ENCODE assay signal across 15 mouse cellular contexts in genomic region chr17:15182105-15182504, GRCm38 (mm10).
DNase-seq lines count a peak whose midpoint lies in the region; ATAC-seq and TF ChIP-seq lines count a peak whose summit lies in the region.
"Had no signal": no experiment of that assay in that cellular context is flagged by ENCODE, and none has a peak within 500 bp of the region (broad histone marks: within the 10 kb centered on the region; RNA-seq: fewer than 3 reads in every experiment).

No protein-coding gene starts in this region.

- 6% methylated on average over 4 of the region's 4 CpGs for WGBS in hindbrain, embryonic 16.5 days
- 11% methylated on average over 4 of the region's 4 CpGs for WGBS in midbrain, postnatal 0 days

- peaks cover 10% of the 10 kb centered on the region for H3K4me1 ChIP-seq in hindbrain, embryonic 16.5 days (ENCODE audit: control insufficient read depth, insufficient read depth, low read depth, low read length)
- peaks cover 2% of the 10 kb centered on the region; the same call in 1 of the 2 replicates for H3K4me1 ChIP-seq in midbrain, postnatal 0 days (ENCODE audit: insufficient read depth, low read length)
- H3K4me1 ChIP-seq: limb, embryonic 15.5 days had no signal

- H3K27me3 ChIP-seq in hindbrain, embryonic 16.5 days (replicated peaks; ENCODE audit: control insufficient read depth, insufficient read depth, low read length) = no peaks in the 10 kb centered on the region
- H3K27me3 ChIP-seq in midbrain, postnatal 0 days (ENCODE audit: insufficient read depth, low read length) = no peaks in the 10 kb centered on the region
- H3K27me3 ChIP-seq: limb, embryonic 15.5 days had no signal

- peak; percentile 86 for DNase-seq in R1 (ENCODE audit: low read depth, low spot score)
- DNase-seq in brain, embryonic 14.5 days (ENCODE audit: low read depth) = peak; percentile 78
- DNase-seq in midbrain, postnatal 0 days (ENCODE audit: low spot score) = peak; percentile 57
- DNase-seq in gastrocnemius, adult 18-20 months (ENCODE audit: low spot score) = no peak
- DNase-seq in embryo, embryonic 11 days = no peak
- DNase-seq: adrenal gland, postnatal 10 days; cerebellum, adult 11 months; heart, adult 2 months; lung, adult 18-20 months had no signal

- H3K4me3 ChIP-seq in hindbrain, embryonic 16.5 days (ENCODE audit: low read length) = no peak overlapping the region
- H3K4me3 ChIP-seq in midbrain, postnatal 0 days (ENCODE audit: low read depth, low read length) = no peak overlapping the region
- H3K4me3 ChIP-seq: heart, adult 2 months; kidney, embryonic 15.5 days; limb, embryonic 15.5 days had no signal

- no peaks in the 10 kb centered on the region for H3K36me3 ChIP-seq in hindbrain, embryonic 16.5 days (ENCODE audit: control insufficient read depth, insufficient read depth, low read length)
- no peaks in the 10 kb centered on the region for H3K36me3 ChIP-seq in midbrain, postnatal 0 days (ENCODE audit: insufficient read depth, low read length)
- H3K36me3 ChIP-seq: kidney, embryonic 15.5 days; limb, embryonic 15.5 days had no signal

- H3K27ac ChIP-seq in hindbrain, embryonic 16.5 days (ENCODE audit: low read depth, low read length) = 0 out of 2 replicates have a peak overlapping the region, but pooled peaks have one; percentile 8
- no peak overlapping the region for H3K27ac ChIP-seq in midbrain, postnatal 0 days (ENCODE audit: low read depth, low read length)
- H3K27ac ChIP-seq: heart, adult 2 months; kidney, embryonic 15.5 days; limb, embryonic 15.5 days; macrophage had no signal

- no peaks in the 10 kb centered on the region for H3K9me3 ChIP-seq in hindbrain, embryonic 16.5 days (ENCODE audit: control insufficient read depth, low read length)
- no peaks in the 10 kb centered on the region for H3K9me3 ChIP-seq in midbrain, postnatal 0 days (ENCODE audit: low read length)
- H3K9me3 ChIP-seq: kidney, embryonic 15.5 days; limb, embryonic 15.5 days had no signal

- no peak overlapping the region for H3K4me2 ChIP-seq in hindbrain, embryonic 16.5 days (ENCODE audit: low read length)
- no peak overlapping the region for H3K4me2 ChIP-seq in midbrain, postnatal 0 days (ENCODE audit: low read depth, low read length, poor library complexity, severe bottlenecking)
- H3K4me2 ChIP-seq: kidney, embryonic 15.5 days; limb, embryonic 15.5 days had no signal

- no peak for TF ChIP-seq CTCF in brain, embryonic 14.5 days (IDR thresholded peaks at IDR 0.05; ENCODE audit: borderline replicate concordance, extremely low read depth, insufficient read depth, insufficient read length)
- no peak for TF ChIP-seq CTCF in midbrain, postnatal 0 days (IDR thresholded peaks at IDR 0.05)

- H3K9ac ChIP-seq in hindbrain, embryonic 16.5 days (ENCODE audit: low read depth, low read length) = no peak overlapping the region
- H3K9ac ChIP-seq in midbrain, postnatal 0 days (replicated peaks; ENCODE audit: low read length, poor library complexity, severe bottlenecking) = no peak overlapping the region
- H3K9ac ChIP-seq: kidney, embryonic 15.5 days; limb, embryonic 15.5 days had no signal

- peak; percentile 55 for ATAC-seq in hindbrain, embryonic 16.5 days
- ATAC-seq in midbrain, postnatal 0 days (ENCODE audit: low FRiP score) = peak; percentile 51; the same call in 1 of the 2 replicates
- no peak for ATAC-seq in cerebellum, adult (ENCODE audit: insufficient number of reproducible peaks, low FRiP score, low TSS enrichment)
- ATAC-seq: CD4-positive, CD25-positive, alpha-beta regulatory T cell, adult 4 months had no signal

- no peak for TF ChIP-seq POLR2A in brain, embryonic 14.5 days (IDR thresholded peaks at IDR 0.05; ENCODE audit: borderline replicate concordance, extremely low read depth, insufficient read depth, insufficient read length, poor library complexity, severe bottlenecking)

Comparison
In these comparisons a context has a peak if more than half of its experiments do, and no peak if none do; other contexts are left out.
1. DNase-seq: peak in R1 (single experiment), brain, embryonic 14.5 days (single experiment) and midbrain, postnatal 0 days (single experiment); none in gastrocnemius, adult 18-20 months (single experiment) and embryo, embryonic 11 days (single experiment).